Mouse (Mus musculus) hindbrain, embryonic 12.5 days (tissue): Measurements from ENCODE around the gene Prss27. TPM values are rescaled to one million over a fixed set of nuclear protein-coding genes. Genes with fewer than 3 reads are reported as not detected.

Experiments used
- ATAC-seq: fragments of 200-750 bp; cut with Nextera tagmentation; 2 replicates; pipeline ENCODE4 v1.8.0; 2017; ENCODE audit warnings: moderate TSS enrichment; ENCODE audit not compliant: low FRiP score
- H3K27ac ChIP-seq: fragments of 300-500 bp; sonication (generic); 2 replicates; pipeline ENCODE4 v1.5.1; 2016; ENCODE audit warnings: mild to moderate bottlenecking
- H3K27me3 ChIP-seq: fragments of 300-500 bp; sonication (generic); 2 replicates; pipeline ENCODE4 v1.6.1; 2016; ENCODE audit warnings: mild to moderate bottlenecking
- H3K36me3 ChIP-seq: fragments of 300-500 bp; sonication (generic); 2 replicates; pipeline ENCODE4 v1.6.1; 2016; ENCODE audit warnings: mild to moderate bottlenecking
- H3K4me1 ChIP-seq: fragments of 300-500 bp; sonication (generic); 2 replicates; pipeline ENCODE4 v1.6.1; 2016
- H3K4me2 ChIP-seq: fragments of 300-500 bp; sonication (generic); replicated peaks from 2 replicates; pipeline ENCODE4 v1.6.1; 2016; ENCODE audit warnings: mild to moderate bottlenecking
- H3K4me3 ChIP-seq: fragments of 300-500 bp; sonication (generic); 2 replicates; pipeline ENCODE4 v1.5.1; 2016; ENCODE audit warnings: mild to moderate bottlenecking
- H3K9ac ChIP-seq: fragments of 300-500 bp; sonication (generic); 2 replicates; pipeline ENCODE4 v1.6.1; 2016; ENCODE audit warnings: mild to moderate bottlenecking, moderate library complexity
- H3K9me3 ChIP-seq: fragments of 300-500 bp; sonication (generic); replicated peaks from 2 replicates; pipeline ENCODE4 v1.6.1; 2016; ENCODE audit warnings: mild to moderate bottlenecking
- WGBS: fragments of 180-500 bp; shearing (Covaris S2); methylation state at CpG from one replicate; pipeline ENCODE4 v1.1.7; 2016; 5-methylcytosine and 5-hydroxymethylcytosine counted together
- polyA plus RNA-seq: library from polyadenylated mRNA; unstranded; fragments of >200 nt; fragmentation: Nextera tagmentation; extraction: Ambion mirVana; gene quantifications from 2 replicates; pipeline ENCODE4 v1.2.1, GENCODE M21; 2016

The Prss27 gene
- polyA plus RNA-seq, 1 experiment from 2014 or later: 0.34 TPM

DNA sequence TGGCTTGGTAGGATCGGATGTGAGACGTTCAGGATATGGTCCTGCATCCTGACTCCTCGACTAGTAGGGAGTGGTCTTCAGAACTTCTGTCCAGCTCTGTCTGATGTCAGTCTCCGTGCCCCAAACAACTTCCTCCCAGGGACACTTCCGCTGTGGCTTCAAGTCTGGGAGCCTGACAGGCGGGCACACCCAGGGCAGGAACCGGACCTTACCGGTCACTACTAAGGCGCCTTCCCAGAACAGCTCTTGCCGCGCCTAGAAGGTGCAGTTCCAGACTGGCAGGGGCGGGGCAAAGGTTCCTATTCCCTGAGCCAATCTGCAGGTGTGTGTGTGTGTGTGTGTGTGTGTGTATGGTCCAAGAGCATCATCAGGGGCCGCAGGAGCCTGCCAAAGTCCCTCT is 584 bp upstream of the Prss27 start:
- Histone ChIP-seq H3K9ac (no peak overlapping the region), H3K36me3 (no peaks in the 10 kb centered on the region), H3K4me2 (no peak overlapping the region), H3K27ac (no peak overlapping the region), H3K27me3 (no peaks in the 10 kb centered on the region; the same call in 1 of the 2 replicates), H3K4me1 (no peaks in the 10 kb centered on the region), H3K9me3 (no peaks in the 10 kb centered on the region), H3K4me3 (no peak overlapping the region)
- WGBS: 83% methylated on average over 13 of the region's 13 CpGs
- no peak for ATAC-seq

DNA sequence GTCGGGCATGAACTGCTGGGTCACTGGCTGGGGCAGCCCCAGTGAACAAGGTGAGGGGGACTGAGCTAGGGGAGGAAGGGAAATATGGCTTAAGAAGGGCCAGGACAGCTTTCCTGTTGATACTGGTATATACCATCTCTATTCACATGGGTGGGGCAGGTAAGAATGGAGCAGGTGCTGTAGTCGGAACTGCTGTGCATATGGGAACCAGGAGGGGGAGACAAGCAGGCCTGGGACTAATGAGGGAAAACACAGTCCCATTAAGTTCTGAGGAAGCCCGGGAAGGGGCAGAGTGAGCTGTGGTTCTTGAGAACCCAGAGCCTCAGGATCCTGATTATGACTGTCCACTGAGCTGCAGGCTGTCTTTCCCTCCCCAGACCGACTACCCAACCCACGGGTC is 6.5 kb downstream of the Prss27 start:
- no peak for ATAC-seq
- H3K4me2 ChIP-seq: no peak overlapping the region
- no peak overlapping the region for H3K27ac ChIP-seq
- no peaks in the 10 kb centered on the region for H3K4me1 ChIP-seq
- no peak overlapping the region for H3K9ac ChIP-seq
- 72% methylated on average over 5 of the region's 5 CpGs for WGBS
- H3K4me3 ChIP-seq: no peak overlapping the region
- no peaks in the 10 kb centered on the region for H3K27me3 ChIP-seq
- H3K36me3 ChIP-seq: peaks cover 26% of the 10 kb centered on the region
- no peaks in the 10 kb centered on the region for H3K9me3 ChIP-seq

DNA sequence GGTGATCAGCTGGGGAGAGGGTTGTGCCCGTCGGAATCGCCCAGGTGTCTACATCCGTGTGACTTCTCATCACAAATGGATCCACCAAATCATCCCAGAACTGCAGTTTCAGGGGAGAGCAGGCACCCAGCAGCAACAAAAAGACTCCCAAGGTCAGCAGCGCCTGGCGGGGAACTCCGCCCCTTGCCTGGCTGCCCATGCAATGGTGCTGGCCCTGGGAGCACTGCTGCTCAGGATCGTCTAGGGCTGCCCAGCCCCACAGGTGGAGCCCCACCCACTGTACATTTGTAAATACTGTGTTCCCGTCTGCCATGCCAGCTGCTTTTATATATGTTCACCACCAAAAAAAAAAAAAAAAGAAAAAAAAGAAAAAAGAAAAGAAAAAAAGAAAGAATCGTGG is 7.7 kb downstream of the Prss27 start:
- no peak for ATAC-seq
- WGBS: 83% methylated on average over 10 of the region's 10 CpGs
- Histone ChIP-seq H3K4me1 (no peaks in the 10 kb centered on the region), H3K9ac (no peak overlapping the region), H3K27me3 (no peaks in the 10 kb centered on the region), H3K4me3 (no peak overlapping the region), H3K4me2 (no peak overlapping the region), H3K9me3 (no peaks in the 10 kb centered on the region), H3K36me3 (peaks cover 36% of the 10 kb centered on the region), H3K27ac (no peak overlapping the region)

DNA sequence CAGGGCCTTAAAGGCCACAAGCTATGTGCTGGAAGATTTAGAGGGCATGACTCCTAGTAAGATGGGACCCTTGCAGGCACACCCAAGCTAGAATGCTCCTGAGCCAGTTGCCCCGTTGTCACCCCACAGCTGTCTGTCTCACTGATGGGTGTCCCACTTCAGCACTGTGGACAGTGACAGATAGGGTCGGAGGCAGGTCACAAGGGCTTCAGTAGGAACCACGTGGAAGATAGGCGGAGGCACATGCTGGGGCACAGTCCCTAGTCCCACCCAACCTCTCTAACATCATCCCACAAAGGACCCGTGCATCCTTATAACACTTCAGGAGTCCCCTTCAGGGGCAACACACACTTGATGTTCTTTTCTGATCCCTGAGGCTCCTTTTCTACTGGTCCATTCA is 8.1 kb downstream of the Prss27 start:
- no peak overlapping the region for H3K4me3 ChIP-seq
- no peak overlapping the region for H3K4me2 ChIP-seq
- no peaks in the 10 kb centered on the region for H3K4me1 ChIP-seq
- no peak for ATAC-seq
- H3K36me3 ChIP-seq: peaks cover 40% of the 10 kb centered on the region
- no peak overlapping the region for H3K9ac ChIP-seq
- WGBS: 50% methylated on average over 5 of the region's 5 CpGs
- no peaks in the 10 kb centered on the region for H3K27me3 ChIP-seq
- H3K9me3 ChIP-seq: no peaks in the 10 kb centered on the region
- H3K27ac ChIP-seq: no peak overlapping the region

DNA sequence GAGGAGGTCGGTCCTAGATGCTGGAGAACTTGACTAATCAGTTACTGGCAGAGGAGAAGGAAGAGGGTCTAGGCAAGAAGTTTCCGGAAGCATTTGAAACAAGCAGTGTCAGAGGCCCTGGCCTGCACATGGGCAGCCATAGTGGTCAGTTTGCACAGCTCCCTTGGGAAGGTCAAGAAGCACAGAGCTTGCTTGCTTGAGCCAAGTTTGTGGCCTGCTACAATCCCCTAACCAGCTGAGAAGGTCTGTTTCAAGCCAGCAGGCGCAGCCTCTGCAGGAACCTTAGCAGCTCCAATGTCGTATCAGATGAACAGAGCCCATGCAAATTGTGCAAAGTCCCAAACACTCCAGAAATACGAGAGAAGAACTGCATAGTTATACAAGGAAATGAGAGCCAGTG is 10.1 kb downstream of the Prss27 start:
- ATAC-seq: no peak
- peaks cover 59% of the 10 kb centered on the region for H3K36me3 ChIP-seq
- WGBS: 90% methylated on average over 5 of the region's 5 CpGs

DNA sequence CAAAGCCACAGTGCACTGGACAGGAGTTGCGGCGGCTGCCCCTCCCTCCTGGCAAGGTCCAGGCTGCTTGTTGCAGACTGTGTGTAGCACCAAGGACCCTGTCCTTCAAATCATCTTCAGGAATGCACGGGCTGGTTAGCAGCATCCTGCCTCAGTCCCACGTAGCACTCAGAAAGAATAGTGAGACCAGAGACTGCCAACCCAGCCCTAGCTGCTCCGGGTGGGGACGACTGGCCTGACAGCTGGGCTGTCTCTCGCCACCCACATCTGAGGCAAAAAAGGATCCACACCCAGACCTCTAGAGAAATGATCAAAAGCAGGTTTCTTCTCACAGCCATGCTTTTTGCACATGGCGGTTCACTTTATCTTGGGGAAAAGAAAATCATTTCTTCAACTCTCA is 11.1 kb downstream of the Prss27 start:
- no peak overlapping the region for H3K27ac ChIP-seq
- H3K4me2 ChIP-seq: no peak overlapping the region
- ATAC-seq: no peak
- WGBS: 95% methylated on average over 8 of the region's 8 CpGs
- no peaks in the 10 kb centered on the region for H3K27me3 ChIP-seq
- no peaks in the 10 kb centered on the region for H3K4me1 ChIP-seq
- H3K4me3 ChIP-seq: no peak overlapping the region
- peaks cover 68% of the 10 kb centered on the region for H3K36me3 ChIP-seq
- H3K9me3 ChIP-seq: no peaks in the 10 kb centered on the region
- no peak overlapping the region for H3K9ac ChIP-seq

More for the DNA sequence above, 10.1 kb downstream of the Prss27 start:
- Histone ChIP-seq H3K9me3 (no peaks in the 10 kb centered on the region), H3K4me1 (no peaks in the 10 kb centered on the region), H3K27me3 (no peaks in the 10 kb centered on the region), H3K4me2 (no peak overlapping the region), H3K27ac (no peak overlapping the region), H3K9ac (no peak overlapping the region), H3K4me3 (no peak overlapping the region)

DNA sequence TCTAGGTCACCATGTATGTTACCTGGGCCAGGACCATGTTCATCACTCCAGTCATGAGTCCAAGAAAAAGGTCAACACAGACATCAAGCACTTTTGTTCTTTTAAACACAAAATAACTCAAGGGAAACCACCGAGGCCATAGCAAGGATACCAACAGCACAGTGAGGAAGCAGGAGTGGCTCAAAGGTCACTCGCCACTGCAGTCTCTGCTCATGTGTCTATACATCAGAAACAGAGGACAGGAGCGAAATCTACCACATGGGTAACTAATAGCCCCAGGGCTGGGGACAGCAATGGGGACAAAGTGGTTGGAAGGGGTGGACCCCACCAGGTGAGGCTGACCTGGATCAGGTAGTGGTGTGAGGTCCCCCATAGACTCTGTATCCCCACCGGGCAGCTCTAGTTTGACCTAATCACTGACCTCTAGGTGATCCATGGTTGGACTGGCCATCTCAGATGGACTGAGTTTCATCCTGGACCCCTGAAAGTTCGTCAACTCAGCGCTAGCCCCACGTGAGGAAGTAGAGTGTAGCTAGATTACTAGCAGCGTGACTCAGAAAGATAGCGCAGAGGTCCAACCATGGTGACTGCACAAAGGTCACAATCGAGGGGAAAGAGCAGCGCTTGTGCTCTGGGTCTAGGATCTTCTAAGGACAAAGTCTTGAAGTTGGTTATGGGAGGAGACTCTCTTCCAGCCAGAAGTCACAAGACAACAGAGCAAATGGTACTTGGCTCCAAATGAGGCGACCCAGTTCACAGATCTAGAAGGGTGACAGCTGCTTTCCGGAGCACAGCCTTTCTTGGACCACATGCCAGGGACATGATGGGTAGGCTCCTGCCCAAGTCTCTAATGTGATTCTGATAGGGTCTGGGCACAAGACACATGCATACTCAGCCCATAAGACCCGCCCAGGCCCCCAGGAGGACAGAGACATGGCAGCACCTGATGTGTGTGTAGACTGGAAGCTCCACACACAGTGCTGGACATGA is 19.0 kb downstream of the Prss27 start:
- Histone ChIP-seq H3K9ac (no peak overlapping the region), H3K27ac (no peak overlapping the region), H3K36me3 (peaks cover 88% of the 10 kb centered on the region), H3K4me3 (no peak overlapping the region), H3K4me1 (no peaks in the 10 kb centered on the region), H3K4me2 (no peak overlapping the region), H3K27me3 (no peaks in the 10 kb centered on the region), H3K9me3 (no peaks in the 10 kb centered on the region)
- 96% methylated on average over 14 of the region's 14 CpGs for WGBS
- no peak for ATAC-seq

DNA sequence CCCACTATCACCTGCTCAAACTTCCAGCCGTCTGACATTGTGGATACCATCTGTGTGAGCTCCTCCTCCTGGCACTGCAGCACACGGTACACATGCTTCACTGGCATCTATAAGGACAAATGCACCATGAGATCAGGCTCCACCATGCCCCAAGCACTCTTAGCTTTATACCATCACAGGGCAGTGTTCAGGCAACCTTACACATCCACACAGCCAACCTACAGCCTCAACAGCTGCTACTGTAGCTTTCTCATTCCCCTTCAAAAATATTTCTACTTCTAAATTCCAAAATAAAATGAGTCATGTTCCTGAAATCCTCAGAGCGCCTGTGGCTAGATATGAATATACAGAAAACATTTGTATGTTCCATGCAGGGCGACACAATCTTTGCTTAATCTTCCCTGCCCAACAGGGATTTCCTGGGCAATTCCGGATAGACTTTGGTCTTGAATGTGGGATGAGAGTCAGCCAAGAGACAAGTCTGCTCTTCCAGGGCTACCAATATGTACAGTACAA is 19.8 kb downstream of the Prss27 start:
- Histone ChIP-seq H3K27me3 (no peaks in the 10 kb centered on the region), H3K9ac (no peak overlapping the region), H3K9me3 (no peaks in the 10 kb centered on the region), H3K36me3 (peaks cover 82% of the 10 kb centered on the region), H3K4me3 (no peak overlapping the region), H3K27ac (no peak overlapping the region), H3K4me2 (no peak overlapping the region), H3K4me1 (no peaks in the 10 kb centered on the region)
- 91% methylated on average over 5 of the region's 5 CpGs for WGBS
- ATAC-seq: no peak

DNA sequence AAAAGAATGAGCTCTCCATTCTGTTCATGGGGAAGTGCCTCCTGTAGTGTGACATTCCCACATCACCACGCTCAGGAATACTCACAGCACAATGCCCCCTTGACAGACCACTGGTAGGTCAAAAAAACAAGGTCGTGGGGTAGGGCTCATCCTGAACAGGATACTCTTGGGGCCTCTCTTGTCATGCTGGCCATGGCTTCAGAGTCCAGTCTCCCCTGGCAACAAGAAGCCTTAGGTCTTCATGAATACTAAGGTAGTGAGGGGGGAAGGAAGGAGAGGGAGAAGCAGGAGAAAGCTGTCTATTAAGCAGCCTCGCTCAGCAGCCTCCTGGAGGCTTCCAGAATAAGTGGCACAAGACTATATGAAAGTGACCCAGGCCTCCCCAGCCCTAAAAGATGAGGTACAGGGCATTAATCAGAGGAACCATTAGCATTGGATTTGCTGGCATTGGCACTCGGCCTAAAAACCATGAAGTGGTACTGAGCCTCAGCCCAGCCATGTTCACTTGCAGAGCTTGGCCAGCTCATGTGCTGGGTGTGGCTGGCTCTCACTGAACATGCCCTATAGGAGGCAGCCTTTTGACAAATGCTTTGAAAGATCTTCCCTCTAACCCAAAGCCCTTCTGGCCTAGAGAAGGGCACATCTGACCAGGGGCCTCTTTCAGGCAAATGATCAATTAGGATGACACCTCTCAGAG is 24.7 kb downstream of the Prss27 start:
- H3K27me3 ChIP-seq: no peaks in the 10 kb centered on the region
- H3K27ac ChIP-seq: no peak overlapping the region
- no peak for ATAC-seq
- H3K9me3 ChIP-seq: no peaks in the 10 kb centered on the region
- H3K36me3 ChIP-seq: peaks cover 40% of the 10 kb centered on the region
- H3K4me2 ChIP-seq: no peak overlapping the region
- H3K4me3 ChIP-seq: no peak overlapping the region
- H3K9ac ChIP-seq: no peak overlapping the region
- H3K4me1 ChIP-seq: no peaks in the 10 kb centered on the region
- WGBS: 77% methylated on average over 4 of the region's 4 CpGs

DNA sequence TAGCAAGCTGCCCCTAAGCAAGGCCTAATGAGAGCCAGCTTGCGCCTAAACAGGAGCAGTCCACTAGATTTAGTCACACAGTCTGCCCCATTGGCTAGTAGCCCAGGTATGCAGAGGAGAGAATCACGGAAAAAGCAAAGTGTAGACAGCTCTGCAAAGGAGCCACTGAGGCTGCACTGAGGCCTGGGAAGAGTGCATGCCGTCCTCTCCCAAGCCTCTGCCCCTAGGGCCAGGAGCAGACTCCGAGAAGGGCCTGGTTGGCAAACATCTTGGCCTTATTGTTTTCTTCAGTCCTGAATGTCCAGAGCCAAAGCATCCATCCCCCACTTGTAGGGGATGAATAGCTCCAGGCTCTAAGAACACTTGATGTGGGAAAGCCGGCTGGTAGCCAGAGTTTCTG is 30.3 kb downstream of the Prss27 start:
- Histone ChIP-seq H3K36me3 (peaks cover 11% of the 10 kb centered on the region; the same call in 1 of the 2 replicates), H3K4me3 (no peak overlapping the region), H3K9ac (no peak overlapping the region), H3K4me1 (peaks cover 14% of the 10 kb centered on the region), H3K27ac (no peak overlapping the region), H3K27me3 (no peaks in the 10 kb centered on the region), H3K4me2 (no peak overlapping the region), H3K9me3 (no peaks in the 10 kb centered on the region)
- no peak for ATAC-seq
- WGBS: 90% methylated on average over 5 of the region's 5 CpGs

DNA sequence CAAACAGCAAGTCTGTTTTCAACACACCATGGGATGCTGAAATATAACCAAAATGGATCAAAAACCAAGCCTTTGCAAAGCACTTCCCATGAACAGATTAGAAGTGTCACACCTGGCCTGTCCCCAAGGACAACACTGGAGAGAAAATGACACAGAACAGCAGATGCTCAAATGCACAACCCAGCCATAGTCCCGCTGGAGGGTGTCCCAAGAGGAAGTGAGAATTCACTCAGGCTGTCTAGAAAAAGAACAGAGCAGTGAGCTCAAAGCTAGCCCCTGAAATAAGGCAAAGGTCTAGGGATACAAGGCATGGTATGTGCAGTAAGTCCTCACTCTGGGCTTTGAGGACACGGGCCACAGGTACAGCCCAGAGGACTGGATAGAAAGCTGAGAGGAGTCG is 31.6 kb downstream of the Prss27 start:
- H3K27me3 ChIP-seq: no peaks in the 10 kb centered on the region
- no peak overlapping the region for H3K4me3 ChIP-seq
- H3K27ac ChIP-seq: no peak overlapping the region
- WGBS: 94% methylated on average over 3 of the region's 3 CpGs
- peaks cover 8% of the 10 kb centered on the region; the same call in 1 of the 2 replicates for H3K36me3 ChIP-seq
- no peaks in the 10 kb centered on the region for H3K9me3 ChIP-seq
- H3K9ac ChIP-seq: no peak overlapping the region
- H3K4me1 ChIP-seq: peaks cover 14% of the 10 kb centered on the region
- ATAC-seq: no peak
- no peak overlapping the region for H3K4me2 ChIP-seq

DNA sequence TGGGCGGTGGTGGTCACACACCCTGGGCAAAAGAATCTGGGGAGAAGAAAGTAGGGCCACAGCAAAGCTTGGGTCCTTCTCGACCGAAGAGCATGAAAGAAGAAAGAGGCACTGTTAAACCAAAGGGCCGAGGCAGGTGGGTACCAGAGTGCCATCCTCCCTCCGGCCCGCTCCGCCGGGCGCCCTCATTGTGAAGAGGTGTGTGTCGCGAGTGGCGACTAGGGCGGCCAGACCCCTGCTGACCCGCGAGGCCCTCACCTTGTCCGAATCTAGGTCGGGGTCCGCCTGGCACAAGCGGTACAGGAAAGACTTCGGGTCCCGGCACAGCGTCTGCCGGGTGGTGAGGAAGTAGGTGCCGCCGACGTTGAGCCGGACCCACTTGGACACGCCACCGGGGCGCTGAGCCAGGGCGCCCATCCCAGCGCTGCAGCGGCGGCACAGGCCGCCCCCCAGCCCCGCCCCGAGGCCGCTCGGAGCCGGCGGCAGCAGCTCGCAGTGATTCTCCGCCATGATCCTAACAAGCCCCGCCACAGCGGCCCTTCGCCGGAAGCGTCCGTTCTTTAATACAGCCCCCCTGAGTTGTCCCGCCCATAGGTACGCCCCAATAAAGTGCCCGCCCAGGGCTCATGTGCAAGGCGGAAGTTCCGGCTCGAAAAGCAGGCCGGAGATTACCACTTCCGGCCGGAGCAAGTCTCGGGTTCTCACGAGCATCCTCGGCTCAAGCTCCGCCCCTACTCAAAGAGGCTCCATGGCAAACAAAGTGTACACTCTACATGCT is 35.2 kb downstream of the Prss27 start, which contains the start of gene Kctd5:
Gene Kctd5 (minus strand): TSS at position 567 of the 778 bp plus-strand sequence.
- Histone ChIP-seq H3K27me3 (no peaks in the 10 kb centered on the region), H3K4me3 (peak within 1 kb of the TSS; percentile 96), H3K4me1 (peaks cover 14% of the 10 kb centered on the region), H3K27ac (peak within 1 kb of the TSS; percentile 84), H3K9me3 (no peaks in the 10 kb centered on the region), H3K36me3 (peaks cover 14% of the 10 kb centered on the region), H3K9ac (peak within 1 kb of the TSS; percentile 94), H3K4me2 (peak within 1 kb of the TSS; percentile 65)
- under 1% methylated on average over 61 of the region's 62 CpGs for WGBS
- peak; percentile 97 for ATAC-seq
